Mouse (Mus musculus) heart, postnatal 36 days (tissue): Measurements from ENCODE around the gene Milr1. TPM values are rescaled to one million over a fixed set of nuclear protein-coding genes. Genes with fewer than 3 reads are reported as not detected.
A peak's percentile ranks its signal among the peaks of the same experiment; 100 is the strongest.
"Not testable (repeated sequence)": the region's sequence is repeated elsewhere in the genome, so short reads cannot be mapped to it uniquely, and the experiment has no call there.

Source experiments
- DNase-seq, 2 experiments: peaks; one replicate each; pipeline ENCODE4 v3.0.0; 2021 to 2022
- intact Hi-C: fragments of 180-260 bp; cut with DNase I; formaldehyde crosslinking; loops from one replicate; pipeline ENCODE4 v1.15.1; 2025
- total RNA-seq, 2 experiments: library from RNA; stranded (reverse); gene quantifications; 2 replicates each; pipeline ENCODE4 v1.2.3; 2021

Milr1 gene
- 1 to 10 TPM in 1 of 2 experiments, under 1 TPM in 1; 0.97 to 1.0 TPM for total RNA-seq

GRCm38 (mm10) chr11:106751039-106752018 is at the start of gene Milr1:
Milr1 (plus strand) TSS chr11:106751226.
- DNase-seq = no peak
- intact Hi-C loops = no loop called here

- no peak for DNase-seq
- intact Hi-C loops = loop anchor here (5.0 kb wide), 1 partner anchor 36 kb away; no protein-coding TSS in a partner anchor
Observed at GRCm38 (mm10) chr11:106701589-106701988, 49.4 kb upstream of the Milr1 start.

GRCm38 (mm10) chr11:106702584-106702983 is 48.4 kb upstream of the Milr1 start:
- intact Hi-C loops = loop anchor here (5.0 kb wide), 1 partner anchor 35 kb away; no protein-coding TSS in a partner anchor
- DNase-seq = no peak

- intact Hi-C loops = loop anchor here (5.0 kb wide), 1 partner anchor 33 kb away; no protein-coding TSS in a partner anchor
- no peak for DNase-seq
Observed at GRCm38 (mm10) chr11:106703931-106704330, 47.1 kb upstream of the Milr1 start.

- intact Hi-C loops = loop anchor here (5.0 kb wide), 1 partner anchor 33 kb away; no protein-coding TSS in a partner anchor
- no peak for DNase-seq
Observed at GRCm38 (mm10) chr11:106704399-106705111, 46.5 kb upstream of the Milr1 start.

- DNase-seq = no peak
- intact Hi-C loops = no loop called here
Observed at GRCm38 (mm10) chr11:106706212-106706611, 44.8 kb upstream of the Milr1 start.

- intact Hi-C loops = no loop called here
- DNase-seq = no peak
Observed at GRCm38 (mm10) chr11:106707085-106707484, 43.9 kb upstream of the Milr1 start.

- DNase-seq = no peak
- intact Hi-C loops = loop anchor here (2.0 kb wide), 1 partner anchor 29 kb away; no protein-coding TSS in a partner anchor
Observed at GRCm38 (mm10) chr11:106707866-106708265, 43.2 kb upstream of the Milr1 start.

GRCm38 (mm10) chr11:106709227-106709985 is 41.6 kb upstream of the Milr1 start:
- intact Hi-C loops = loop anchor here (1.0 to 2.0 kb wide), 2 partner anchors 31 to 49 kb away; no protein-coding TSS in a partner anchor

GRCm38 (mm10) chr11:106710789-106711188 is 40.2 kb upstream of the Milr1 start:
- peak in 1 of 2 experiments; percentile 45 for DNase-seq
- intact Hi-C loops = loop anchor here (2.0 kb wide), 1 partner anchor 18 kb away; no protein-coding TSS in a partner anchor

More at GRCm38 (mm10) chr11:106709227-106709985, 41.6 kb upstream of the Milr1 start:
- no peak for DNase-seq

GRCm38 (mm10) chr11:106715066-106715465 is 36.0 kb upstream of the Milr1 start:
- peak; percentile 51 to 65 for DNase-seq
- intact Hi-C loops = loop anchor here (2.0 kb wide), 1 partner anchor 22 kb away; no protein-coding TSS in a partner anchor

- DNase-seq = no peak
- intact Hi-C loops = no loop called here
Observed at GRCm38 (mm10) chr11:106716568-106716967, 34.5 kb upstream of the Milr1 start.

- DNase-seq = no peak
- intact Hi-C loops = no loop called here
Observed at GRCm38 (mm10) chr11:106720379-106720778, 30.6 kb upstream of the Milr1 start.

- intact Hi-C loops = no loop called here
- peak; percentile 56 to 64 for DNase-seq
Observed at GRCm38 (mm10) chr11:106722831-106723361, 28.1 kb upstream of the Milr1 start.

GRCm38 (mm10) chr11:106723611-106724125 is 27.4 kb upstream of the Milr1 start:
- DNase-seq = no peak
- intact Hi-C loops = no loop called here

GRCm38 (mm10) chr11:106724176-106724915 is 26.7 kb upstream of the Milr1 start:
- no peak for DNase-seq
- intact Hi-C loops = no loop called here

- intact Hi-C loops, DNase-seq: not testable (repeated sequence)
Observed at GRCm38 (mm10) chr11:106724916-106725235, 26.1 kb upstream of the Milr1 start.

GRCm38 (mm10) chr11:106727967-106728366 is 23.1 kb upstream of the Milr1 start:
- no peak for DNase-seq
- intact Hi-C loops = loop anchor here (2.0 kb wide), 1 partner anchor 17 kb away; no protein-coding TSS in a partner anchor
